Mouse (Mus musculus): ENCODE results near the gene Gmds.

Gene Gmds

DNA sequence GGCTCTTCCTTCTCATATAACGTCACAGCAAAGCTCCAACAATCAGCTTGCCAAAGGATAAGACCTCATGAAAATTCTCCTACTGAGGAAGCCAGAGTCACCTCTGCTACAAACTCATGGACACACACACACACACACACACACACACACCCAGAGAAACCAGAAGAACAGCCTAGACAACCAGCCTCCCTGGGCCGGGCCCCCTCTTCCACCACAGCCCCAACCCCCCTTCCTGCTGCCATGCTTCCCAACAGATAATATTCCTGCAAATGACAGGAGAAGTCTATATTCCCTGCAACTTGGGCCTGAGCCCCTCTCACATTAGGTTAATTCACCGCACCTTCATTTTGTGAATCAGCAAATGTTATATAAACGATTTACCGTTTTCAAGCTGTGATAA lies 545.4 kb downstream of the Gmds start:
- DNase-seq (ENCODE audit: low read depth, low spot score) = no peak

DNA sequence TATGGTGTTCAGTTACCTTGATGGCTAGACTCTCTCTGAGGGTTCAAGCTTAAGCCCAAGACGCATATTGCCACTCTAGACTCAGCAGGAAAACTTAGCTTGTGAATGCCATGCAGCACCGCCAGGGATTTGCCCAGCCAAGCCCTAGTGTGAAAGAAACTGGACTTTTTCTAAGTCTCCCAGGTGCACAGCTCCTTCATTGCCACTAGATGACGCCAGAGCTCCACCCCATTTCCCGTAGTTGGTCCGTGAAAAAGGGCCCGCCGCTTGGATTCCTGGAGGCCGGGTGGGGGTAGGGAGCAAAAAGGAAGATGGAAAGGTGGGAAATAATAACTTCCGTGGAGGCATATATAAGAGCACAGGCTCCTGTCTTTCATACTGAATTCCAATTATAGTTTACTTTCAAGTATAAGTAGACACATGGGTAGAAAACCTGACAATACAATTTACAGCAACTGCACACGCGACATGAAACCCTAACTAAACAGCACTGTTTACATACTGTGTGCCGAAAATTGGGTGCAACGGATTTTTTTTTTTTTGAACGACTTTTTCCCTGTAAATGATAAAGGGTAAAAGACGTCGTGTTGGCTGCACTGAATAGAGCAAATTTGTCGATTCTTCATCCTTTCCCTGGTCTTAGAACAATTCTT lies 545.9 kb downstream of the Gmds start:
- DNase-seq (ENCODE audit: low read depth, low spot score) = no peak

DNA sequence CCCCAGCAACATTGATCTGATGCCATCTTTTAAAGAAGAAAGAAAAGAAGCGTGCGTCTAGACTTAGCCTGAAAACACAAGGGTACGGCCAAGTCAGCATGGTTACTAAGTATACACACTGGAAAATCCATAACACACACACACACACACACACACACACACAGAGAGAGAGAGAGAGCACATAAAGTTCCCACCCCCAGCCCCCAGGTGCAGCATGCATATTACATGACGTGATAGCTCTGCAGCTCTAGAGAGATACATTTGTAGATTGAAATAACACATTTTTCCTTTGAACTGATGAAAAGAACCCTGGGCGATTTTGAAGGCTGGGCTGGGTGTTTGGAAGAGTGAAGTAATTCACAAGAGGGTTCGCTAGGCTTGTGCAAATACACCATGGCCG lies 553.8 kb downstream of the Gmds start:
- DNase-seq (ENCODE audit: low read depth, low spot score) = no peak

DNA sequence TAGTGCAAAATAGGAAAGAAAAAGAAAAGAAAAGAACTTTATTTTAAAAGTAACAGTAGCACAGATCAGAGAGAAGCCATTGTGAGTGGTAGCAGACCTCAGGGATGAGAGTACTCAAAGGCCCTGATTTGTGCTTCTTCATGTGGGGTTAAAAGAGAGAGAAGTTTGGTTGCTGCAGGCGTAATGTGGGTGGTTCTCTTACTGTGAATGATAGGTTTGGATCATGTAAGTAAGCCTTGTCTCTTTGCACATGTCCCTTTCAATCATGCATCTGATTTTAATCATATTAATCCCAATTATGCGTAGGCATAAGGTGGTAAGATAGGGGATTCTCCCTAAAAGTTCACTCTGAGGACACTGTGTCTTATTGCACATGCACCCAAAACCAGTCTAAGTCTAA lies 556.5 kb downstream of the Gmds start:
- no peak for DNase-seq (ENCODE audit: low read depth, low spot score)

DNA sequence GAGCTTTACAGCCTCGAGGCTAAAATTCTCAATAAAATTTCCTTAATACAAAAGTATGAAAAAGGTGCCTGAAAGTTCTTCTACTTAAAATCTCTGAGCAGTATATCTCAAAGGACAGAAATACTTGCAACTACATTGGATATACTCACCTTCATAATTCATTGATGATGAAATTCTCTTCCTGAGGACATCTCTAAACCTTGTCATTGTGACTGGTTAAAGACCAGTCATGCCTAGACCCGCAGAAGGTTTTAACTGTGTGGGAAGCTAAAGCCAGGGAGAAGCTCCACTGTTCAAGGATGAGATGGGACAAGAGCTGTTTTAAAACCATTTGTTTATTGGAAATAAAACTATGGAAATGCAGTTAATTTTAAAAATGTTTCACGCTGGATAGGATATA lies 558.2 kb downstream of the Gmds start:
- DNase-seq (ENCODE audit: low read depth, low spot score) = no peak

DNA sequence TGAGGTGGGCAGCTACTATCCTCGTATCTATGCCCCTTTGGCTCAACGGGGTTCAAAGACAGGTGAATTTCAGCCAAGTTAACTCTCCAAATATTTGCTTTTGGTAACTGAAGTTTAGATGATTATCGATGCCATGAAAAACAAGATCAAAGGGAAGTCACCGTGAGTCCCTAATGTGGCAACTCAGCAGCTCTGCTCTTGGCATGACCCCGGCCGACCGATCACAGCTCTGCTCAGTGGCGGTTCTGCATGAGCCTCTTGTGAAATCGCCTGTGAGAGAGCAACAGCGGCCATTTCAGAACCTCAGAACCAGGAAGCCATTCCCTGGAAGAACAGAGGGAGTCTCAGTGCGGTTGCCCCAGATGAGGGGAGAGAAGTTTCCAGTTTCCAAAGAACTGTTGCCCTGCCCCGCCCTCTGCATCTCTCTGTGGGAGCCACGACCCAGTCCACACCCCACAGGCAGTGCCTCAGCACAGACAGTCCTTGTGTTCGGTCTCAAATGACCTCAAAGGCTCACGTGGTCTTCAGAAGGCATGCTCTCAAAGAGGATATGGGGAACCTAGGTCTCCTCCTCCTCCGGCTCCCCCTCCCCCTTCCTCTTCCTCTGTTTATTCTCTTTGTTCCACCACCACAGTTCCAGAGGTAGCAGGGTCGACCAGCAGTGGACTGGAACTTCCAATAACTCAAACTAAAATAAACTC lies 559.1 kb downstream of the Gmds start:
- DNase-seq (ENCODE audit: low read depth, low spot score) = no peak

DNA sequence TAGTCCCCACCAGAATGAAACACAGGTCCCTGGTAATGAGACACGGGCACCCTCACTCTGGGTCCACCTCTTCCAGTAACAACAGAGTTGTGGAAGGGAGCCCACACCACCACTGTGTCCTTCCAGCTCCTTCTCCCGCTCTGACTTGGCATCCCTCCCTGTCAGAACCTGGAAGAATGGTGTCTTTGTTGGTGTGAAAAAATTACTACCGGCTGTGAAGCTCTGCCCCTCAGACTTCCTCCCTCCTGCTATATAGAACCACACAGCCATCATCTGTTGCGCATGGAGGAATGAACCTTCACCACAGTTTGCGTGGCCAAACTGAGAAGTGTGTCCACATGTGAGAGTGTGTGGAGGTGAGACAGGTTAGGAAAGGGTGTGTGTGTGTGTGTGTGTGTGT lies 562.8 kb downstream of the Gmds start:
- DNase-seq (ENCODE audit: low read depth, low spot score) = no peak

DNA sequence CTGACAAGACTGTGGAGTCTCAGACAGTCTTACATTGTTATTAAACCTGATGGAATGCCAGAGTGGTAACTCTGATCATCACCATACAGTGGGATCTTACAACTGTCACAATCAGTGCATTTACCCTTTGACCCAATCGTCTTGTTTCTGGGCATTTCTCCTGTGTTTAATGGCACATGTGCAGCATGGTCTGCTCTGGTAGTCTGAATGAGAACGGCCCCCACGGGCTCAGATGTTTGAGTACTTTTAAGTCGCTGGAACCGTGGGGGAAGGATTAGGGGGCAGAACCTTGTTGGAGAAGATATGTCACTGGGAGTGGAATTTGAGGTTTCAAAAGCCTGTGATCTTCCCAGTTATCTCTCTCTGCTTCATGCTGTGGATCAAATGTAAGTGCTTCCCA lies 565.7 kb downstream of the Gmds start:
- no peak for DNase-seq (ENCODE audit: low read depth, low spot score)
